Mouse (Mus musculus): ENCODE measurements at regions not wholly inside any gene's neighbourhood (a gene's known extent, or its start where the extent isn't known, plus 50 kb on each side); places are given as distances from the start of the nearest gene placed in this dataset.

DNA sequence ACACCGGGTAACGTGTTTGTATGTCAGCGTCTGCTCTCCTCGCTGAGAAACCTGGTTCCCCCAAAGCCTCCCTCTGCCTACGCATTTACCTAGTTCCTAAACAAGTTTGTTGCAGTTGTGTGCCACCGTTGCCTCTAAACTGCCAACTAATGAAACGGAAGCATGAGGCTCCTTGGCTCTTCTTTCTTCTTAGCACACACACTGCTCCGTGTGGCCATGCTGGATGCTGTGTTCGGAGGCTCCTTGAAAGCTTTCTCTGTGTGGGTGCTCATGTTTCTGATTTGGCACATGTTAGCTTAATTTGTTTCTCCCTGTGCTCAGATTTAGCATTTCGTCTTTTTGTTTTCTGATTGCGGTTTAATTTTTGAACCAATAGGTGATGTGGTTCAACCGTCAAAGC, 162.2 kb upstream of the Nxpe4 start:
- TF ChIP-seq EP300 (IDR thresholded peaks at IDR 0.05; ENCODE audit: low read depth), result no peak
- no peak for TF ChIP-seq CTCF (IDR thresholded peaks at IDR 0.05; ENCODE audit: low read depth)

All from heart, postnatal 0 days (tissue).